Mouse (Mus musculus): ENCODE results near the gene Mmab. TPM values are rescaled to one million over a fixed set of nuclear protein-coding genes. Genes with fewer than 3 reads are reported as not detected.

Mmab gene
- total RNA-seq, 4 experiments from 2014 or later = 19.0 to 21.0 (median 19.7) TPM

Small RNA genes within 50 kb of the gene (microRNA-seq; reads per million reads assigned to microRNA genes)
- 0 to 0.66 reads per million in 2 experiments for gene Mir7027

Other genes starting within 250 kb of the Mmab start
- gene Foxn4, start 170.3 kb downstream of the Mmab start, total RNA-seq (2022) = not detected
- 1 to 10 TPM; 2.1 to 2.6 (median 2.4) TPM for gene Myo1h, start 154.9 kb downstream of the Mmab start, total RNA-seq (2022)
- 10 to 100 TPM; 53.3 to 58.4 (median 56.9) TPM for gene Kctd10, start 63.6 kb downstream of the Mmab start, total RNA-seq (2022)
- 10 to 100 TPM; 82.5 to 88.8 (median 85.0) TPM for gene Ube3b, start 63.5 kb downstream of the Mmab start, total RNA-seq (2022)
- gene Mvk, start 209 bp upstream of the Mmab start, total RNA-seq (2022) = 10 to 100 TPM; 26.6 to 33.4 (median 29.9) TPM
- 10 to 100 TPM in 3 of 4 experiments, 1 to 10 TPM in 1; 8.6 to 12.8 (median 11.6) TPM for gene Fam222a, start 124.0 kb upstream of the Mmab start, total RNA-seq (2022)
- 1 to 10 TPM; 1.1 to 2.4 (median 1.5) TPM for gene Trpv4, start 214.4 kb upstream of the Mmab start, total RNA-seq (2022)
- gene Gltp, start 246.9 kb upstream of the Mmab start, total RNA-seq (2022) = 10 to 100 TPM; 33.0 to 39.0 (median 35.4) TPM